Mouse (Mus musculus) lung, postnatal 25 days (tissue): ENCODE measurements around the gene Trp73.
A peak's percentile ranks its signal among the peaks of the same experiment; 100 is the strongest.

Experiments
- DNase-seq: peaks from one replicate; pipeline ENCODE4 v3.0.0; 2022; ENCODE audit warnings: low spot score

Gene Trp73

DNA sequence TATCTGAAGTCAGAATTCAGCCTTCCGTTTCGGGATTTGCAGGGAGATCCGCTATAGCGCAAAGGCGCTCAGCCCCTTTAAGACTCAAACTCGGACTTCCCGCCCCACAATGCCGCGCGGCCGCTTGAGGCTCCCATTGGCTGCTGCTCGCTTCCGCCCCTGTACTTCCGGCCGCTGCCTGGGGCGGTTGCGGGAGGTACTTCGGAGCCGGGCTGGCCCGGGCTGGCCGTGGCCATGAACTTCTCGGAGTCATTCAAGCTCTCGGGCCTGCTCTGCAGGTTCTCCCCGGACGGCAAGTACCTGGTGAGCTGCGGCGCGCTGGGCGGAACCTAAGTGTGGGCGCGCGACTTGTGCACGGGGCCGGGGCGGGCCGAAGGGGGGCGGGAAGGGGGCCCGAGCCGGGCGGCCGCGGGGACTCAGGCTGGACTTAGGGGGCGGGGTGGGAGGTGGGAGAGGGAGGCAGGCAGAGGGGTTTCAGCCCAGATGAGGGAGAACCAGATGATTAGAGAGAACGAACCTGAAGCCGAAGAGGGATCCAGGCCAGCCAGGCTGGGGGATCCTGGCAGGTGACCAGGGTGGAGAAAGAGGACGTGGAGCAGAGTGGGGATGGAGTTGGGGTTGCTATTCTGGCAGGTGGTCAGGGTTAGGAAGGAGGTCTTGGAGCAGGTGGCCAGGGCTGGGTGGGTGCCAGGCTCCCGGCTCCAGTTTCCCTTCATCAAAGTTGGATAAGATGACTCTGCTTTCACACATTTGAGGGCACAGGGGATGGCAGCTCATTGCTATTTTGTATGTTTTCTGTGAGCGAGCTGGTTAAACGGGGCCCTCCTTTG, 2.4 kb upstream of the Trp73 start, which contains the start of gene Wrap73:
Wrap73 (plus strand) TSS at position 162 of the 830 bp plus-strand sequence.
- DNase-seq = peak; percentile 91

DNA sequence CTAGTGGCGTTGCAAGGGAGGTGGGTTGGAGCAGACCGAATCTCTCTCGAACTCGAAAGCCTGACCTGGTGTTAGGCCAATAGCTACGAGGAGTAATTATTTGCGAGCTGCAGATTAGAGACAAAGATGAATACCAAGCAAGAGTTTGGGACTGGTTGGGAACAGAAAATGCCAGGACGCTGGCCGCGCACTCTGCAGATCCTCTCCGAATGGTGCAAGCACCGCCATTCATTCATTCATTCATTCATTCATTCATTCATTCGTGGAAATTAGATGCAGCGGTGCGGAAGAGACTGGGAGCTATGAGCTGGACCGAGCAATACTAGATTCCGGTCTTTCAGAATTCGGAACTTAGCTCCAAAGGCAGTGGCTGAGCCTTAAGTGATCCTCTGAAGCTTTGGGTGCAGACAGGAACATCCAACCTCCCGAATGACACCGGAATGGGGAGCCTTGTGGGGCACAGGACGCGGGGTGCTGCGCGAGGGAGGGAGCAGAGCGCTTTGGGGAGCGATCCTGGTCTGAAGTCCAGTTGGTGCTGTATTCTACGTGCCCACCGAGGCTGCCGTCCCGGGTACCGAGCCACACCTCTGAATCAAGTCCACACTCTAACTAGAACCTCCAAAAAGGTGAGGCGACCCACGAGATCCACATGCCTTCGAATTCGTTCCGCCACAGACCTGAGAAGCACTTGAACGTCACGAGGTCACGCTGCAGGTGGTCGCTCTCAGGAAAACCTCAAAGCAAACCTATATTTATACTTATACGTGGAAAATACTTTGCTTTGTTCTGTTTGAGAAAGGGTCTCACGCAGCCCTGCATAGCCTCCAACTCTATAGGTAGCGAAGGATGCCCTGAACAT, 1.2 kb upstream of the Trp73 start:
- no peak for DNase-seq

DNA sequence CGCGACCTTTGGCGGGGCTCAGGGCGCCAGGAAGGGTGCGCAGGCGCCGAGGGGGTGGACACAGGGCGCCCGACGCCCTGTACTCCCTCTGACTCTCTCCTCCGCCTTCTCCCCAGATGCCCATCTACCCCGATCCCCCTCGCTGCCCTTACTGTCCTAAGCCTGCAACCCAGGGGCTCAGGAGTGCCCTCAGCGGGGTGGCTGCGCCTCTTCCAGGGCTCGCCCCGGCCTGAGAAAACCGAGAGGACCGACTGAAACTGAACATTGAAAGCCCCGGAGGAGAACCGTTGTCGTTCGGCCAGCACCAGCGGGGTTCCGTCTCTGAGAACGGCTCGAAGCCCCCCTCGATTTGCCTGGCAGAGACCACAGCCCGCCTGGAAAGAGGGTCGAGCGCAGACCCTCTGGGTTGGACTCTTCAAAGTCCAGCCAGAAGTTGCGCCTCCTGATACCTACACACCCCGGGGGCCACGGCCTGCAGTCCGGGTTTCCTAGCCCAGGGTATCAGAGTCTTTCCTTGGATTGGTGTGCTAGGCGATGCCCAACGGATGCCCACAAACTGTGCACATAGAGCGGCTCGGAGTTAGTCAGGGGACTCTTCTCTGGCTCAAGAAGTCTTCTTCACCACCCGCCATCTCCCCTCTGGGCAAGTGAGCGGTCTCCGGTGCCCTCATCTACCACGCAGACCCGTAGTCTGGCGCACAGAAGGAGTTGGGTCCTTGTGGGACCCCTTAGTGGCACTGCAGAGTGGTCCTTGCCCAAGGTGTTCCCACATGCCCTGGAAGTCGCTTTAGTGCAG, 403 bp upstream of the Trp73 start:
- DNase-seq = no peak

DNA sequence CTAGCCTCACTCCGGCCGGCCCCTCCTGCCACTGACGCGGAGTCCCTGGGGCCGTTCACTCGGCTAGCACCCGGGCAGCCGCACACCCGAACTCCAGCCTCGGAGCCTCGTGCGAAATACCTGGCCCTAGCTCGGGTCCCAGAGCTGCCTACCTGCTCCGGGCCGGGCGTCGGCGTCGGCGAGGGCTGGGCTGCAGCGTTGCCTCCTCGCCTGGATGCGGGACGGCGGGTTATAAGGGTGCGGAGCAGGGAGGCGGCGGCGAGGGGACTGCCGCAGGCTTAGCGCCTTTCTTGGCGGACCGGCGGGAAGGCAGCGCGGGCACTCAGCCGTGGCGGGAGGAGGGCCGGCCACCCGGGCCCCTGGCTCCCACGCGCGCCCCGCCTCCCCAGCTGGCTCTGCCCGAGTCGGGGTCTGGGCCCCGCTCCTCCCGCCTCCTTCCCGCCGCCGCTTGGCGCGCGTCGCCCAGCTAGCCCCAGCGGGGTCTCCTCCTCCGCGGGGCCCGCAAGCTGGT, 282 bp downstream of the Trp73 start:
- DNase-seq = no peak

DNA sequence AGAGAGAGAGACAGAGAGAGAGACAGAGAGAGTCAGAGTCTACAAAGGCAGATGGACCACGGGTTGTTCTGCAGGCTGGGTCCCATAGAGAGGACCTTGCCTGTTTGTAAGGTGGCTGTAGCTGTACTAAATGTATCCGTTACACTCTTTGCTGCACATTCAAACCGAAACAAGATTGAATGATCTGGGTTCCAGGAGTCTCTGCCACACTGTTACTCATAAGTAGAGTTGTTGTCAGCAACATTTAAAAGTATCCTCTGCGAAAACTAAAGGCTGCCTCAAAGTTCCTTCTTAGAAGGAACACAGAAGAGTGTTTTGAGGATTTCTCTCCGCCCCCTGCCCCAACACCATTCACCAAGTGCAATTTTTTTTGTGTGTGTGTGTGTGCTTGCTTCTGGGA, 2.9 kb downstream of the Trp73 start:
- no peak for DNase-seq

DNA sequence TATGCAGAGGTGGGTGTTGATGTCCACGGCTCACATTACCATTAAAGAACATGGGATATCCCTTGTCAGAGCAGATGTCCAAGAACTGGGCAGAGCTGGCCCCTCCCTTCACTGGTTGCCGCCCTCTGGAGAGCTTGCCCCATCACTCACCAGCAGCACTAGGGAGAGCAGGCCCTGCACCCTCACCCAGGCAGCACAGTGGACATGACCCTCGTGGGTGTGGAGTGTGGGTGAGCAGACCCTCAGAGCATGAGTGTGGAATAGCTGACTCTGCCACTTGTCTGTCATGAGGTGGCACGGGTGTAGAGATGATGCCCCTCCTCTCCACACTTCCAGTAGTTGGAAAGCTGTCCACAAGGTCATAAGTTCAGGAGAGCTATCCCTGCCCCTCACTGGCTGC, 5.2 kb downstream of the Trp73 start:
- DNase-seq = no peak

DNA sequence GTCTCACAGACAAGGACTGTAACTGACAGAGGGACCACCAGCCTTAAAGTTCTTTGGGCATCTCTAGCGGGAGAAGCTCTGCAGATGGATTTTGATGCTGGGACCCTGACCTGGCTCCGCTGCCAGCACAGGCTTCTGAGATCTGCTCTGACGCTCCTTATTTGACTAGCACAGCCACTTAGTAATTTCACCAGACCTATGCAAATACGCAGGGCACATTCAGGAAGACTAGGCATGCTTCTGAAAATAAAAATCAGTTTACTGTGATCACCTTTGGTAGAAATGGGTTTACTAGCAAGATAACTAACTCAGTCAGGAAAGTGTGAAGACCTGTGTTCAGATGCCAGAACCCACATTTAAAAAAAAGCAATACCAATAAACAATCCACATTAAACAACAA, 8.1 kb downstream of the Trp73 start:
- no peak for DNase-seq

DNA sequence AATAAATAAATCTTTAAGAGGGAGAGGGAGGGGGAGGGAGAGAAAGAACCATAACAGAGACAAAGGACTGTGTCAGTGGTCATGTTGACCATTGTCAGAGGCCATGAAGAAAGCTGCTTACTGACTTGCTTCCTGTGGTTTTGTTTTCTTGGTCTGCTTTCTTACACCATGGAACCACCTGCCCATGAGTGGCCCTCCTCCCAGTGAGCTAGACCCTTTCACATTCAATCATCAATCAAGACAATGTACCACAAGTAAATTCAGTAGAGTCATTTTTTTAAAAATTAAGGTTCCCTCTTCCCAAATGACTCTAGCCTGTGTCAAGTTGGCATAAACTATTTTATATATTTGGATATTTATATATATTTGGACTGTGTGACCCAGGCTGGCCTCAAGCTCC, 10.1 kb downstream of the Trp73 start:
- no peak for DNase-seq

DNA sequence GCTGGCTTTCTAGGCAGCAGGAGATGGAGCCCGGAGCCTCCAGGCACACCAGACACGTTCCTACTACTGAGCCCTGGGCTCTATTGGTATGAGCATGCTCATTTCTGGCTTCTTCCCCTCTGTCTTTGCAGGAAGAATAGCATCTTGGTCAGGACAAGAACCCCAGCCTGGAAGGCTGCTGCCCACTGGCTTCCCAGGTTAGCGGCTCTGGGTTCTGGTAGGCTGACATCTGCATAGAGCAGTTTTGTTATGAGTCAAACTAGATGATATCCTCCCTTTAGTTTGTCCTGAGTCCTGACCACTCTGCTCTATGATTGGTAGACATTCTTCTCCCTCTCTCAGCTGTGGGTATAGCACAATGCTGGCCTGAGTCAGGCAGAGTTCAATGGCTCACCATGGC, 12.7 kb downstream of the Trp73 start:
- DNase-seq = no peak

DNA sequence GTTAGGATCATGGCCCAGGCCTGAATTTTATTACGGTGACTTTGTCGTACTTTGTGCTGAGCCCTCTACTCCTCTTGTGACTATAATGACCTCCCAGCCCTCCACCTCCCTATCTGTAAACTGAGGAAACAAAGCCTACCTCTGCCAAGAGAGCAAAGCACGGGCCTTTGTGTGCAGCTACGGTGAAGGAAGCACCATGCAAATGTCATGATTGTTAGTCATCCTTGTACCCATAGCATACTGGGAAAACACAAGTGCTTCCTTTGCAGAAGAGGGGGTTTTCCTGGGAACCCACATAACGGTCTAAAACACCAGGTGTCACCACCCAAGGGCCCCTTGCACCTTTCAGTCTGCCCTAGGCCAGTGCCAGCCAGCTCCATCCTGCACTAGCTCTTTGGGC, 14.8 kb downstream of the Trp73 start:
- no peak for DNase-seq

DNA sequence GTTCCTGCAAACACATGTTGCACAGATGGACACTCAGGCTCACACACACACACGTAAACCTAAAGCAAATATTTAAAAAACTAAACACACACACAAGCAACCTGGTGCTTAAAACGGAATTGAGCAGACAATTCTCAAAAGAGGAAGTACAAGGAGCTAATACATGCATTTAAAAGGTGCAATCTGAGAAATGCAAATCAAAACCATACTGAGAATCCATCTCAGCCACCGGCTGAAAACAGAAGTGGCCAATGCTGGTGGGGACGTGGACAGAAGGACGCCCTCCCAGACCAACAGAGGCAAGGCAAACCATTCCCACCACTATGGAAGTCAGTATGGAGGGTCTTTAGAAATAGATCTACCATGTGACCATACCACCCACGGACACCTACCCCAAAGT, 16.5 kb downstream of the Trp73 start:
- DNase-seq = no peak

DNA sequence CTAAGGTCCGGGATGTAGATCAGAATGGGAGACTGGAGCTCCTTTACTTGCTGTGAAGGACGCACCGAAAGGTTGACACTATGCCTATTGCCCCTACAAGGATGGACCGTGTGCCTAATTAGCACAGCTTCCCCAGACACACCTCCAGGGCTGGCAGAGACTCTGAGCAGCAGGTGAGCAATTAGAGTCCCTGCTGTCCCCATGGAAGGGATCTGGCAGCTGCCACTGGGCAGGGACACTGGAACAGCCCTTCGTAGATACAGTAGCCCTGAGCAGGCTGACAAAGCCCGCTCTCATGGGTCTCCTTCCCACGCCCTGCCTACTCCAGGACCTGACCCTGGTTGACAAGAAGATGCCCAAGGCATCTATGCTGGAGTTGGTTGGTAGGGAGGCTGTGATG, 17.6 kb downstream of the Trp73 start:
- DNase-seq = no peak

DNA sequence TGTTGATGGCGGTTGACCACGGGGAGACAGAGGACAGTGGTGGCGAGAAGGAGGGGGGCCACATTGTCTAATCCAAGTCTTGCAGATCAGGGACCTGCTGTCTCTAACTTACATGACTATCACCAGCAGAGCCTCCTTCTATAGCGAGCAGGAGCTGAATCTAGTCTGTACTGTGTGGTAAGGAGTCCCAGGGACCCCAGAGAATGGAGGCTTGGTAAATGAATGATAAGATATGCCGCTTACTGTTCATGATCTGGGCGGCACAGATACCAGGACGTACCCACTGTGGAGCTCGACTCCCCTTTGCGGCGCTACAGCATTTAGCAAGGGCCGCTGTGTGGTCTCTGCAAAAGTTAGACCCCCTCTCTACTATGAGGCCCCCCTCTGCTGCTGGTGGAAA, 18.2 kb downstream of the Trp73 start:
- DNase-seq = no peak

DNA sequence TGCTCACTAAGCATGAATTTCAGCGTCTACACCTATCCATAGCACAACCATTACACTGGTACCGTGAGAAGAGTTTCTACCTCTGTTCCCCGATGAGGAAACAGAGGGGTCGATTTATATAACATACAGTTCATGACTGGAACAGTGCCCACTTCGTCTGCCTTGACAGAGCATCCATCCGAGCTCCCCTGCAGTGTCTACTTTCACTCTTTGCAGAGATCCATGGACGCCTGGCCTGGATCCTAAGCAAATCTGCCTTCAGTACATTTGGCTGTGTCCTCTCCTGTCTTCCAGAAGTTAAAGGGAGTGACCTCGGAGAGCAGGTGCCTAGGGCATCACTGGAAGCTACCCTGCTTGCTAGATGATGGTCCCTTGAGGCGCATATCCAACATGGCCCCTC, 20.8 kb downstream of the Trp73 start:
- DNase-seq = no peak

DNA sequence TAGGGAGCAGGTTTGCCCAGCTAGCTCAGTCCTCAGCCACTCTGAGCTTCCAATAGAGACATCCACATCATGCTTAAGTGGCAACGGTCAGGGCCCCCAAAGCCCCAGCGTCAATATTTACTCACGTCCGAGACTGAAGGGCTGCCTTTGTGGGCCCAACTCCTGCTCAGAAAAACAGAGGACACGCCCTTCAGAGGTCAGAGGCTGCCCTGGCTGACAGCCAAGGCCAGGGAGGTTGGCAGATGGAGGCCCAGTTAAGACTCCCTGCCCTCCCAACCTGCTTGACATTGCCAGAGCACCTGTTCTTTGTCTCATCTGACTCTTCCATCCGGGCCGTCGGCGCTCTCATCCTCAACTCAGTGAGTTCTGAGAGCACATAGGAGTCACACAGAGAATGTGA, 21.2 kb downstream of the Trp73 start:
- DNase-seq = peak; percentile 42

DNA sequence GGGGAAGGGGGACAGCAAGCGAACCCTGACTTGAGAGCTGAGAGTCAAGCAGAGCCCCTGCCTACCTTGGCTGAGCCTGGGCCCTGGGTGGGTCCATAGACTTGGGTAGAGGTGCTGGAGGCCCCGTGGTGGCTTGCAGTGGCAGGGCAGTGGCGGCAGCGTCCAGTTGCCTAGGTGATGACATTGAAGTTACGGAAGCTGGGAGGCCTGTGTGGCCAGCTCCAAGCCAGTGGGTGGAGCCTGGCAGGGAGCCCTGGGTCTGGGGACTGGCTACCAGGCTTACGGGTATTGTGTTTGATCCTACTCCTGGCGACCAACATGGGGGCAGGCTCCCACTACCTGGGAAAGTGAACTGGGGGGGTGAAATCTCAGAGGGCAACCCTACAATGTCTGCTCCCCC, 23.6 kb downstream of the Trp73 start:
- DNase-seq = no peak

DNA sequence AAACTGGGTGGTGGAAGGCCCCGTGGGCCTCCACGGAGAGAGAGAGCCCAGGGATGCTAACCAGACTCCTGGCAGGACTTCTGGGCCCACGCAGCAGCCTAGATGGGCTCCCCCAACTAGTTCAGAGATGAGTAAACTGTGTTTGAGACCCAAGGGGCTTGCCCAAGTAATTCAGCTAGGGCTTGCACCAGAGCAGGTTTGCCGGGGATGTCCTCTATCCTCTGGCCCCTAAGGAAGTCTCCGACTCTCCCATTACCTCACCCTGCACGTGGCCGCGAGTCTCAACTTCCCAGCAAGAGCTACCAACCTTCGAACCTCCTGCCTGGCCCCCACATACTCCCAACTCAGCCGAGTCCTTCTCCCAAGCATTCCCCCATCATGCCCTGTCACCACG, 30.2 kb downstream of the Trp73 start:
- DNase-seq = no peak

DNA sequence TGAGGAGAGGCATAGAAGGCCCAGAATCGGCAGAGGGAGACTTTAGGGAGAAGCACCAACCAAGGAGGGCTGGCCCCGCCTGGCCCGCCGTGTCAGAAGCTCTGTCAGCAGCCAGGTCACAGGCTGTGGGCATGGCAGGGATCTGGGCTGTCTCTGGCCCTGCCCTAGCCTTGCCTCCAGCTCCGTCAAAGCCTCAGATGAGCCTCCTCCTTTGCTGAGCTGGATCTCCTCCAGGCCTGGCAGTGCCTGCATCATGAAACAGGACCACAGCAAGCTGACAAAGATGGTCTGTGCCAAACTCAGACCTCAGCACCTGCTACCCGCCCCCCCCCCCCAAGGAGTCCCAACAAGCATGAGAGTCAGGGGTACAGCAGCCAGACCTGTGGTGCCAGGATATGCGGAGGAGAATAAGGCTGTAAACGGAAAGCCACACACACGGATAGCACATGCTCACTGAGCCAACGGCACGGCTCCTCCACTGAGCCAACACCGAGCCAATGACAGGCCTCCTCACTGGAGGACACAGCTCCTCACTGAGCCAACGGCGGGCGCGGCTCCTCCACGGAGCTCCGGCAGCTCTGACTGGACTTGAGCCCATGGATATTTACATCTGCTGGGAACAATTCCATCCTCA, 30.7 kb downstream of the Trp73 start:
- no peak for DNase-seq

DNA sequence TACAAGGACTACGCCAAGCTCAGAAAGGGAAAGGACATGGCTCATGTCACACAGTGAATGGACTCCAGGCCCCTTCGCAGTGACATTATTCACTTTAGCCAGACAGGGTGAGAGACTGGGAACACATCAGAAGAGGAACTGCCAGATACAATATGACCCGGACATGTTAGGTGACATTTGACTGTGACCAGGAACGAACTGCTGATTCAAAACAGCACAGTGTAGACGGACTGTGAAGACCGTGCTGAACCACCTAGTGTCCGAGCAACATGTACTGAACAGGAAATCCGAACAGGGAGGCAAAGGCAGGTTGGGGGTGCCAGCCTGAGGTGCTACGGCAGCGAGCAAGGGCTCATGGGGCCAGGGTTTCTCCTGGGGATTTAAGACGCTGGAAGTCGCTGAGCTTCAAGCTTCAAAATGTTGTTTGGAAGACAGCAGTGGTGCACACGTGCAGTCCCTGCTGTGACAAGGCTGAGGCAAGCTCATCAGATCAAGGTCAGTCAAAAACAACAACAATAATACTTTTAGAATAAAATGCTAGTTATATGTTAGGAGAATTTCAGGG, 33.4 kb downstream of the Trp73 start:
- no peak for DNase-seq

DNA sequence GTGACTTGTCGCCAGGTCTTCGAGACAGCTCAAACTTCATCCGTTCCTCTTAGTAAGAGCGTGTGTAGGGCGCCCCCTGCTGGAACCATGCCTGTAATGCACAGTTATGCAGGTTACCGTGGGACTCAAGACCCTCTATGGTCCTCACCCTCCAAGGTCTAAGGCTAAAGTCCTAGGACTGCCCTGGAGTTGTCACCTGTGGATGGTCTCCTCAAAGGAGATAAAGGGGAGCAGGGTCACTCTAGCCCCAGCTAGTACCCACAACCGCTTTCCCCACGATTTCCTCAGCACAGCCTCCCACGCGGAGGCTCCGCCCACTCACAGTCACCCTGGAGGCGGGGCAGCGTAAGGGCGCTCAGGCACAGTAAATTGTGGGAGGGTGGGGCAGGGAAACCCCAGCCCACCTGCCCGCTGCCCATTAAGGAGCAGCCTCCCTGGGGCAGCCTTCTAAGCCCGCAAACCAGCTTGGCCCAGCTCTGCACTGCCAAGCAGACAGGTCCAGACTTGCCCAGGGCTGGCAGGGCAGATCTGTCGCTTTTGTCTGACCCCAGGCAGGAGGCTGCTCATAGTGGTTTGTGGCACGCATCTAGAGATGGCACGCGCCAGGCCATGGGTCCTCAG, 34.5 kb downstream of the Trp73 start:
- DNase-seq = no peak

DNA sequence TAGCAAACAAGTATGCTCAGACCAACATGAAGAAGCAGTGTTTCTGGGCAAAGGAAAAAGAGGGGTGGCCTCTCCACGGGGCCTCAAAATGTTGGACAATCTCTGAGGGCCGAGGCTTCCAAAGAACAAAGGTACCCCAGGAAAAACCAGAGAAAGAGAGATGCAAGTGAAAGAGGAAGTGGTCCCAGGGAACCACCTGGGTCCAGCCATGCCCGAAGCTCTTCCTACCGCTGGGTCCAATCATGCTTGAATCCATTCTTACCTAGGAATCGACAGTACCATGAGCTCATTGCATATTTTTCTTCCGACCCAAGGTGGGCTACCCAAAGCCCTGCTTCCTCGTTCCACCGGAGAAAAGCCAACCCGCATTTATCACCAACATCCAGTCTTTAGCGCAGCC, 36.1 kb downstream of the Trp73 start:
- no peak for DNase-seq
